Mouse (Mus musculus) embryonic facial prominence, embryonic 10.5 days (tissue): Measurements from ENCODE around the gene Lin37. TPM values are rescaled to one million over a fixed set of nuclear protein-coding genes. Genes with fewer than 3 reads are reported as not detected.

Source experiments
- DNase-seq: peaks from one replicate; pipeline ENCODE4 v3.0.0-alpha.2; 2017; ENCODE audit warnings: low spot score
- H3K27ac ChIP-seq: fragments of 300-500 bp; sonication (generic); replicated peaks from 2 replicates; pipeline ENCODE4 v1.5.1; 2016; ENCODE audit warnings: mild to moderate bottlenecking
- H3K27me3 ChIP-seq: fragments of 300-500 bp; sonication (generic); replicated peaks from 2 replicates; pipeline ENCODE4 v1.6.1; 2016; ENCODE audit warnings: low read depth, mild to moderate bottlenecking; ENCODE audit not compliant: poor library complexity, severe bottlenecking
- H3K36me3 ChIP-seq: fragments of 300-500 bp; sonication (generic); replicated peaks from 2 replicates; pipeline ENCODE4 v1.6.1; 2016; ENCODE audit warnings: mild to moderate bottlenecking, moderate library complexity
- H3K4me1 ChIP-seq: fragments of 300-500 bp; sonication (generic); 2 replicates; pipeline ENCODE4 v1.6.1; 2016
- H3K4me3 ChIP-seq: fragments of 300-500 bp; sonication (generic); 2 replicates; pipeline ENCODE4 v1.5.1; 2016; ENCODE audit warnings: mild to moderate bottlenecking, moderate library complexity
- H3K9me3 ChIP-seq: fragments of 300-500 bp; sonication (generic); 2 replicates; pipeline ENCODE4 v1.6.1; 2016; ENCODE audit warnings: mild to moderate bottlenecking
- WGBS: fragments of 180-500 bp; shearing (Covaris S2); methylation state at CpG from one replicate; pipeline ENCODE4 v1.1.7; 2016; 5-methylcytosine and 5-hydroxymethylcytosine counted together
- microRNA-seq: library from miRNA; unstranded; fragments of <30 nt; microRNA quantifications from one replicate; pipeline ENCODE4, GENCODE M21; 2017
- polyA plus RNA-seq: library from polyadenylated mRNA; unstranded; fragments of >200 nt; fragmentation: Nextera tagmentation; extraction: Ambion mirVana; gene quantifications from 2 replicates; pipeline ENCODE4 v1.2.1, GENCODE M21; 2016

The Lin37 gene
- polyA plus RNA-seq, 1 experiment from 2014 or later = 42.5 TPM

DNA sequence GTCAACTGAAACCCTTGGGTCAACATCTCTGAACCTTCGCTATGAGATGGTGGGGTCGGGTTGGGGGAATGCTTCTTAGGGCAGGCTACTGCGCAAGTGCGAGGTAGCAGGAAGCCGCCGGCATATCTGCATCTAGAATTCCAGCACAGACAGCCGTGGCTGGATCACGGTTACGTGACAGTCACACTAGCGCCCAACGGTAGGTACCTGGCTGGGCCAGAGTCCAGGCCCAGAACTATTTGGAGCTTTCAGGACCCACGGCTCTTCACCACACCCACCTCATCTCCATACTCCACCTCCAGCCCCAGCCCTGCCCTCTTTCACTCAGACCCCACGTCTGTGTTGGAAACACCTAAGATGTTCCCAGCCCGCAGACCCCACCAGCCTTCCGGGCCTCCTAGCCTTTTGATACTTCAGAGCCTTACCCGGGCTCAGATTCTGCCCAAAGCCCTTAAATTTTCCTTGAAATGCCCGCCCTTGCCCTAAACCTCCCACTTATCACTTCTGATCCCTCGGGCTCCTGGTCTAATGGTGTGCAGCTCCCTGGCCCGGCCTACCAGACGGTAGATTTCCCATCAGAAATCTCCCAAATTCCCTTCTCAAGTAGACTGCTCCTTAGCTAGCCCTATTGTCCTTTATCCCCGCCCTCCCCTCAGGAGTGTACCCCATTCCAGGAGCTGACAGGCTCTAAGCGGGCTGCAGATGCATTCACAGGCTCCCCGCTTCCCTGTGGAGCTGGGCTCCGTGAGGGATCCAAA lies 44.5 kb downstream of the Lin37 start:
- DNase-seq = no peak
- H3K27ac ChIP-seq = no peak overlapping the region
- H3K9me3 ChIP-seq = no peaks in the 10 kb centered on the region
- 56% methylated on average over 24 of the region's 24 CpGs for WGBS
- H3K27me3 ChIP-seq = peaks cover 8% of the 10 kb centered on the region; the same call in 1 of the 2 replicates
- H3K36me3 ChIP-seq = no peaks in the 10 kb centered on the region
- peaks cover 4% of the 10 kb centered on the region; the same call in 1 of the 2 replicates for H3K4me1 ChIP-seq
- H3K4me3 ChIP-seq = no peak overlapping the region

GRCm38 (mm10) chr7:30508061-30508460 lies 51.6 kb downstream of the Lin37 start:
- Histone ChIP-seq H3K27ac (no peak overlapping the region), H3K27me3 (no peaks in the 10 kb centered on the region), H3K36me3 (no peaks in the 10 kb centered on the region), H3K9me3 (no peaks in the 10 kb centered on the region), H3K4me3 (no peak overlapping the region), H3K4me1 (no peaks in the 10 kb centered on the region)
- WGBS = 69% methylated on average over 4 of the region's 4 CpGs
- DNase-seq = no peak

Small RNA genes within 50 kb of the gene (microRNA-seq; reads per million reads assigned to microRNA genes)
- 1.2 reads per million for gene Gm38670
- 0.91 reads per million for gene Mir3569

Other genes with a start within 250 kb of the Lin37 start
- gene Syne4, start 245.0 kb downstream of the Lin37 start, polyA plus RNA-seq = 51.1 and 65.6 TPM in 2 replicates
- gene E130208F15Rik, start 238.1 kb downstream of the Lin37 start, polyA plus RNA-seq = 2.1 TPM in 2 replicates
- gene Sdhaf1, start 235.9 kb downstream of the Lin37 start, polyA plus RNA-seq = 17.5 and 17.8 TPM in 2 replicates
- 5.0 and 5.4 TPM in 2 replicates for gene Lrfn3, start 197.1 kb downstream of the Lin37 start, polyA plus RNA-seq
- 11.8 and 15.4 TPM in 2 replicates for gene Tyrobp, start 146.1 kb downstream of the Lin37 start, polyA plus RNA-seq
- gene Hcst, start 140.0 kb downstream of the Lin37 start, polyA plus RNA-seq = not detected in 2 replicates
- gene Nfkbid, start 138.1 kb downstream of the Lin37 start, polyA plus RNA-seq = 1.1 and 1.8 TPM in 2 replicates
- gene Aplp1, start 114.3 kb downstream of the Lin37 start, polyA plus RNA-seq = 28.6 and 32.3 TPM in 2 replicates
- 1.3 and 2.2 TPM in 2 replicates for gene Kirrel2, start 102.1 kb downstream of the Lin37 start, polyA plus RNA-seq
- gene Nphs1, start 101.5 kb downstream of the Lin37 start, polyA plus RNA-seq = 0.15 and 0.63 TPM in 2 replicates
- gene Prodh2, start 66.2 kb downstream of the Lin37 start, polyA plus RNA-seq = 0.28 TPM in 1 of 2 replicates, not detected in the other
- gene Arhgap33, start 24.8 kb downstream of the Lin37 start, polyA plus RNA-seq = 24.8 and 25.2 TPM in 2 replicates
- 4.1 and 5.6 TPM in 2 replicates for gene Hspb6, start 7.7 kb downstream of the Lin37 start, polyA plus RNA-seq
- 17.7 TPM in 2 replicates for gene Proser3, start 7.5 kb downstream of the Lin37 start, polyA plus RNA-seq
- 91.5 and 94.9 TPM in 2 replicates for gene U2af1l4, start 3.5 kb upstream of the Lin37 start, polyA plus RNA-seq
- 14.2 and 15.3 TPM in 2 replicates for gene Gm49396, start 3.5 kb upstream of the Lin37 start, polyA plus RNA-seq
- 112 and 118 TPM in 2 replicates for gene Psenen, start 3.8 kb upstream of the Lin37 start, polyA plus RNA-seq
- gene Igflr1, start 5.6 kb upstream of the Lin37 start, polyA plus RNA-seq = 2.8 and 4.6 TPM in 2 replicates
- gene Kmt2b, start 28.9 kb upstream of the Lin37 start, polyA plus RNA-seq = 8.9 and 10.2 TPM in 2 replicates
- 0.41 TPM in 1 of 2 replicates, not detected in the other for gene Zbtb32, start 39.1 kb upstream of the Lin37 start, polyA plus RNA-seq
- gene Upk1a, start 53.0 kb upstream of the Lin37 start, polyA plus RNA-seq = 0.54 and 1.0 TPM in 2 replicates
- gene Cox6b1, start 66.3 kb upstream of the Lin37 start, polyA plus RNA-seq = 776 and 799 TPM in 2 replicates
- 0.47 and 0.87 TPM in 2 replicates for gene Etv2, start 76.0 kb upstream of the Lin37 start, polyA plus RNA-seq
- gene Rbm42, start 90.5 kb upstream of the Lin37 start, polyA plus RNA-seq = 134 and 139 TPM in 2 replicates
- gene Haus5, start 105.2 kb upstream of the Lin37 start, polyA plus RNA-seq = 79.6 and 80.3 TPM in 2 replicates
- not detected in 2 replicates for gene Pmis2, start 111.8 kb upstream of the Lin37 start, polyA plus RNA-seq
- not detected in 2 replicates for gene 2200002J24Rik, start 139.1 kb upstream of the Lin37 start, polyA plus RNA-seq
- 0.53 and 0.77 TPM in 2 replicates for gene Atp4a, start 152.4 kb upstream of the Lin37 start, polyA plus RNA-seq
- 147 and 151 TPM in 2 replicates for gene Tmem147, start 169.7 kb upstream of the Lin37 start, polyA plus RNA-seq
- 0.36 and 0.59 TPM in 2 replicates for gene Gapdhs, start 183.8 kb upstream of the Lin37 start, polyA plus RNA-seq
- 0.68 and 1.0 TPM in 2 replicates for gene Sbsn, start 191.6 kb upstream of the Lin37 start, polyA plus RNA-seq
- not detected in 2 replicates for gene Dmkn, start 203.9 kb upstream of the Lin37 start, polyA plus RNA-seq
- gene Krtdap, start 228.1 kb upstream of the Lin37 start, polyA plus RNA-seq = not detected in 2 replicates